Mouse (Mus musculus) kidney, adult 9 months (tissue): ENCODE data around the gene Tex45.

ENCODE experiments used
- DNase-seq: peaks from one replicate; pipeline ENCODE4 v3.0.0; 2022

Tex45 gene

GRCm38 (mm10) chr8:3492901-3493844, 22.5 kb downstream of the Tex45 start, which contains the start of gene Zfp358:
TSS of gene Zfp358 (plus strand) at chr8:3493138.
- DNase-seq = peak; percentile 64

DNA sequence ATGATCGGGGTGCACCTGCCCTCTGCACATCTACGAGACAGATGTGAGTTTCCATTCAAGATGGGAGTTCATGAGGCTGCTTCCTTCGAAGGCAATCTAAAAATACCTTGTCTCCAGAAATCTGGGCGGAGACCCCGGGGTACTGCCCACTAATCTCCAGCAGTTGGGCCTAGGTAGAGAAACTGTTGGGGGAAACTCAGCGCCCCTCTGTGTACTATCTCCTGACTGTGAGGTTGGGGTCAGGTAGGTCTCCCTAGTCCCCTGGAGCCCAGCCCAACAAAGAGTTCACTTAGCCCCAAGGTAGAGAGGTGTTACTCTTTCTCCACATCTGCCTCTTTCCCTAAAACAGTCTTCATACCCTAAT, 23.2 kb downstream of the Tex45 start:
- no peak for DNase-seq

- DNase-seq = no peak
Measured at GRCm38 (mm10) chr8:3495578-3496427, 25.1 kb downstream of the Tex45 start.

GRCm38 (mm10) chr8:3496428-3496748, 25.7 kb downstream of the Tex45 start:
- DNase-seq = no peak

DNA sequence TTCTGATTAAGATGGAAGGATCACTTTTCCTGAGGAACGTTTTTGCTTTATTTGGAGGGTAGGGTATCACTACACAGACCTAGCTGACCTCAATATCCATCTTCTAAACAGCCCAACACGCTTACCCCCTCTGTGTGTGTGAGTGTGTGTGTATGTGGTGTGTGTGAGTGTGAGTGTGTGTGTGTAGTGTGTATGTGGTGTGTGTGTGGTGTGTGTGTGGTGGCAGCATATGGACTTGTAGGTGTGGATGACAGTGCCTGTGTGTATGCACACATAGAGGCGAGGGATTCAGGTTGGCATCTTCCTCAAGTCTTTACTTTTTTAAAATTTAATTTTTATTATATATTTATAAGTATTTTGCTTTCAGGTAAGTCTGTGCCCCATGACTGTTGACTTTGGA, 27.9 kb downstream of the Tex45 start:
- no peak for DNase-seq

- DNase-seq = no peak
Measured at GRCm38 (mm10) chr8:3499751-3500150, 29.1 kb downstream of the Tex45 start.

- peak; percentile 99 for DNase-seq
Measured at GRCm38 (mm10) chr8:3500235-3501090, 29.8 kb downstream of the Tex45 start, which contains the start of gene Mcoln1. TSS of gene Mcoln1 (plus strand) at chr8:3500457.

DNA sequence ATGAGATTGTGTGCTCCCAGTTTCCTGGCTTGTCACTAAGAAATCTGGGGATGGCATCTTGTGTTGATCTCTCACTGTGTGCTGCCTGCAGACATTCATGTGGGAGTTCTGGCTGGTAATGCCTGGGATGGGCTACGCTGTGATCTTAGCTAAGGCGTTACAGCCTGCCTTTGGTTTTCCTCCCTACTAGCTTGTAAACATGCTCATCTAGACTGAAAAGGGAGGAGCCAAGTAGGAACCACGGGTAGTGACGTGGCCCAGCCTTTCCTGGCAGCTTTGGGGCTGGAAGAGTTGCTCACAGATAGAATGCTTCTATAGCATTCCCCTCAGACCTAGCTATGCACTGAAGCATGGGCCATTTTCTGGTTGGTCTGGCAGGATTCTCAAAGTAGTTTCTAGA, 31.6 kb downstream of the Tex45 start:
- DNase-seq = no peak

DNA sequence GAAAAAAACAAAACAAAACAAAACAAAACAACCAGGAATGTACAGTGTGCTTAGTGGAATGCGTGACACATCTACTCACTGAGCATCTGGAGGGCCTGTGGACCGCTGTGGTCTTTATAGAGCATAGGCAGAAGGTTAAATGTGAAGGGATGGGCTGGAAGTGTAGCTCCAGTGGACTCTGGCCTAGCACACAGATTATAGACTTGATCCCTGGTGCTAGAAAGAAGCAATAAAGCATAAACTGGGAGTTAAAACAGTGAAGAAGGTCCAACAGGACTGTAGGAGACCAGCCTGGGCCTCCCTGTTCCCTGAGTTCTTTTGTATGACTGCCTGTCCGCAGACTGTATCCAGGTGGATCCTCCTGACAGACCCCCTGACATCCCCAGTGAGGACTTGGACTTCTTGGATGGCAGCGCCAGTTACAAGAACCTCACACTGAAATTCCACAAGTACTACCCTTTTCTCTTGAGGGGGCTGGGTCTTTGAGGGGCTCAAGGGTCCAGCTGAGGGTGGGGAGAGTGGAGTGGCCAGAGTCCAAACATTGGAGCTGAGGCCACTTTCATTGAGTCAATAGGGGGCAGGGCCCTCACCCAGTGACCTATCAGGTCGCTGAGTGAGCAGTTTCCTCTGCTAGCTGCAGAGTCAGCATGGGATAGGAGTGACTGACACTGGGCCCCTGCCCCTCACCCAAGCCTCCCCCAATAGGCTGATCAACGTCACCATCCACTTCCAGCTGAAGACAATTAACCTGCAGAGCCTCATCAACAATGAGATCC, 37.5 kb downstream of the Tex45 start:
- no peak for DNase-seq

DNA sequence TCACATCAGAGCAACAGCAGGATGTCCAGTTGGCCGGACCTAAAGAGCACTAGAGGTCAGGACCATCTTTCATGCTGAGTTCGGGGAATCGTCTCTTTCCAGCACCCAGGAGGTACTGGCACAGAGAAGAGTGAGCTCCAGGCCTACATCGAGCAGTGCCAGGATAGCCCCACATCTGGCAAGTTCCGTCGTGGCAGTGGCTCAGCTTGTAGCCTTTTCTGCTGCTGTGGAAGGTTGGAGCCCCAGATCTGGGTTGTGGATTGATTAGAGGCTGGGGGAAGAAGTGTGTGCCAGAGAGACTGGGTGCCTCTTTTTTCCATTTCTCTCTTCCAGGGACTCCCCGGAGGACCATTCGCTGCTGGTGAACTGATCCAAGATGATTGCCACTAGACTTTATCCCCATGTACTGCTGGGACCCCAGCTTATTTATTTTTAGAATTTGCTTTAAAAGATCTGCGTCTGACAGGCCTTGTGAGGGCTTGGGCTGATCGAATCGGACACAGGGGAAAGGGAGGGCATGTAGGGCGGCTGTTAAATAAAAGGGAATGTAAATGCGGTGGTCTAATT, 44.1 kb downstream of the Tex45 start:
- DNase-seq = peak; percentile 38

- peak; percentile 94 for DNase-seq
Measured at GRCm38 (mm10) chr8:3515260-3515671, 44.6 kb downstream of the Tex45 start, which contains the start of gene Pnpla6. TSS of gene Pnpla6 (plus strand) at chr8:3515384.

DNA sequence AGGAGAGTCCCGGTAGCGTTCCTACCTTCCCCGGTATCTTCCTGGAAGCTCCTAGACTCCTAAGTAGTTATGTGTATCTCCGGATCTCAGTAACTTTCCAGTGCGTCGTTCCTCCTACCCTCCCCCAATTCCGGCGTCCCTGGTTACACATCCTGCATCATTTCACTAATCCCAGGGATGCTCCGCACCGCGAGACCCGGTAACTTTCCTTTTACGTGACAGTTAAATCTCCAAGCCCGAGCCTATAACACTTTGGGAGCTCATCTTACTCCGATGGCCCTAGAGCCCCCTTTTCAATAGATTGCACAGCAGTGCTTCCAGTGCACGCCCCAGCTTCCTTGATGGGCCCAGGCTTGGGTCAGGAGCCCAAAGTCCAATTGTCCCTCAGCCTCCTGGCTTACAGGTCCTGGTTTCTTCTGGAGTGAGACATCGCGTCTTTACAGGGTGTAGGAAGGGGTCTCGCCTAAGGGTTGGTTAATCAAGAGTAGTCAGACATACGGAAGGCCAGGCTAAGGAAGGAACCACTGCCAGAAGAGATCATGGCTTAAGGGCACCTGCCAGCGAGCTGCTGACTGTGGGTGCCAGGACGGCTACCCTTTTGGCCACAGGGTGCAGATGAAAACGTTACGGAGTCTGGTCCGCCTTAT, 45.2 kb downstream of the Tex45 start:
- peak; percentile 74 for DNase-seq

- peak; percentile 97 for DNase-seq
Measured at GRCm38 (mm10) chr8:3516450-3517116, 45.9 kb downstream of the Tex45 start.

DNA sequence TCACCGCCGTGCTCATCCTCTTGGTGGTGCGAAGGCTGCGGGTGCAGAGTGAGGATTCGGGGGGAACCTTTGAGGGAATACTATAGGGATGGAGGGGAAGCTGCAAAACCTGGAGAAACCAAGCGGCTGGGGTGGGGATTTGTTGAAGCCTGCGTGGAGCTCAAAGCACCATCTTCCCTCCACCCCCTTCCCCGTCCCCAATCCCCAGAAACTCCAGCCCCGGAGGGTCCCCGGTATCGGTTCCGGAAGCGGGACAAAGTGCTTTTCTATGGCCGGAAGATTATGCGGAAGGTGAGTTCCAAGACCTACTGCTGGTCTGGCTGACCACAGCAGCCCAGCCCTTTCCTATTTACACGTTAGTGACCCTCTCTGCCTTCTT, 46.4 kb downstream of the Tex45 start:
- DNase-seq = peak; percentile 25

DNA sequence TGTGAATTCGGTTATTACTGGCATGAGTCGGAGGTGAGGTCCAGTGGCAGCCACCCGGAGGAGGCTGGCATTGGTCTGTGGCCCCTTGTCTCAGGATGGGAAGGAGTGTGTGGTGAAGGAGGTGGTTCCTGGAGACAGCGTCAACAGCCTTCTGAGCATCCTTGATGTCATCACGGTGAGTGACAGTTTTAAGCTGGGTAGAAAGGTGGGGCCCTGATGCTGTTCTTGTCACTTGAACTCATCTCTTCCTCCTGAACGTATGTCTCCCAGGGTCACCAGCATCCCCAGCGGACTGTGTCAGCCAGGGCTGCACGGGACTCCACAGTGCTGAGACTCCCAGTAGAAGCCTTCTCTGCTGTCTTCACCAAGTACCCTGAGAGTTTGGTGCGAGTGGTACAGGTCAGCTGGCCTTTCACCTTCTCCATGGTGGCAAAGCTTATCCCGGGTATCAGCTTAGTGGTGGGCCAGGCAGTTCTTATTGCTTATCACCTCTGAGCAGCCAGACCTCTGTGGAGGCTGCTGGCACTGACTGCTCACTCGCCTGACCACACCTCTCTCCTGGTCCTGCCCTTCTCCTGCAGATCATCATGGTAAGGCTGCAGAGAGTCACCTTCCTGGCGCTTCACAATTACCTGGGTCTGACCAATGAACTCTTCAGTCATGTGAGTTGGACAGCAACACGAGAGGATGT, 51.5 kb downstream of the Tex45 start:
- DNase-seq = no peak

DNA sequence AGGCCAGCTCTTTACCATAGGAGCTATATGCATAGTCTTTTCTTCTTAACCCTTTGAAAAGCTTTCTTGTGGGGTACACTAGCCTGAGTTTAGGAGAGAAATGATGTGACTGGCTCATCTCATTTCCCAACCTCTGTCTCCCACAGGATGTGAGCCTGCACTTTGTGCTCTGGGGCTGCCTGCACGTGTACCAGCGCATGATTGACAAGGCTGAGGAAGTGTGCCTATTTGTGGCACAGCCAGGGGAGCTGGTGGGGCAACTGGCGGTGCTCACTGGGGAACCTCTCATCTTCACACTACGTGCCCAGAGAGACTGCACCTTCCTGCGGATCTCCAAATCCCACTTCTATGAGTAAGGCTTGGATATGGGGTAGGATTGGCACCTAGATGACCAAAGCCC, 60.2 kb downstream of the Tex45 start:
- no peak for DNase-seq

DNA sequence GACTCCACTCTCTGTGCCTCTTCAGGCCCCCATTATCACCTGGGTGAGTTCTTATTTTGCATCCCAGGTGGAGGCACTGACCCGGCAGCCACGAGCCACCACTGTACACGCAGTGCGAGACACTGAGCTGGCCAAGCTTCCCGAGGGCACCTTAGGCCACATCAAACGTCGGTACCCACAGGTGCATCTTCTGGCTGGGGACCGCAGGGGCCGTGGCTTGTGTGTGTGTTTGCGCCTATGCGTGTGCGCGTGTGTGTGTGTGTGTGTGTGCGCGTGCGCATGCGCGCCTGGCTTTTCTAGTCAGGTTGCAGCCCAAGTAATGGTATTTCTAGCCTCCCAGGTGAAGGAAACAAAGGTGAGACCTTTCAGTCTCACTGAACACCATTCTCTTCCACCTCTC, 61.3 kb downstream of the Tex45 start:
- no peak for DNase-seq

- DNase-seq = no peak
Measured at GRCm38 (mm10) chr8:3536053-3536841, 65.6 kb downstream of the Tex45 start.
